Mouse (Mus musculus) cerebellum, postnatal 25 days (tissue): Measurements from ENCODE around the gene Cenpm.
"Not testable (repeated sequence)": the region's sequence is repeated elsewhere in the genome, so short reads cannot be mapped to it uniquely, and the experiment has no call there.

Experiments
- DNase-seq, 2 experiments: peaks; one replicate each; pipeline ENCODE4 v3.0.0; 2021; ENCODE audit warnings: mixed read lengths in 2 of 2

The Cenpm gene

DNA sequence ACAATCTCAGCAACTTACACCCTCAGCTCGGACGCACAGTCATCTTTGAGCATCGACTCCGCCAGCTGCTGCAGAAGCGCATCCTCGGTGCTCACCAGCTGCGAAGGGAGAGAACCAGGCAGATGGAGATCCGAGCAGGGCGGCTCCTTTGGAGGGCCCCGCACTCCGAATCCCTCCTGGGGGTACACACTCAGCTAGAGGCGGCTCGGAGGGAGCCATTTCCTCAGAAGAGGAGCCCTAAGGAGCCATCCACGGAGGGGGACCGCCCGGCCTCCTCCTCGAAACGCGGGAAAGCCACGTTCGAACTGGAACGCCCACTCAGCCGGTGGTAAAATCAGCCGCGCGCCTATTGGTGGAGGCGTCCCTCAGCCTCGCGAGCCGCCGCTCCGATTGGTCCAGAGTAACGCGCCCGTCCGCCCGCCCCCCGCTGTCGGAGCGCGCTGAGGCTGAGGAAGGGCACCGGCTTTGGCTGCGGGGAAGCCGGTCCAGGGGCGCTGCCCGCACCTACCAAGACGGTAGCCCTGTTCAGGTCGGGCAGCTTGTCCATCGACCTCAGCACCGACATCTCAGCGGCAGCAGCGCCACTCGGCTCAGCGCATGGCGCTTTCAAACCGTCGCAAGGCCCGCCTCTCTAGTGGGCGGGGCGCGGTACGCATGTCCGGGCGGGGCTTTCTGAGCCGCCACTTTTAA is at the start of gene Cenpm:
Cenpm (minus strand) TSS at position 634 of the 690 bp plus-strand sequence.
- peak; percentile 96 for DNase-seq

DNA sequence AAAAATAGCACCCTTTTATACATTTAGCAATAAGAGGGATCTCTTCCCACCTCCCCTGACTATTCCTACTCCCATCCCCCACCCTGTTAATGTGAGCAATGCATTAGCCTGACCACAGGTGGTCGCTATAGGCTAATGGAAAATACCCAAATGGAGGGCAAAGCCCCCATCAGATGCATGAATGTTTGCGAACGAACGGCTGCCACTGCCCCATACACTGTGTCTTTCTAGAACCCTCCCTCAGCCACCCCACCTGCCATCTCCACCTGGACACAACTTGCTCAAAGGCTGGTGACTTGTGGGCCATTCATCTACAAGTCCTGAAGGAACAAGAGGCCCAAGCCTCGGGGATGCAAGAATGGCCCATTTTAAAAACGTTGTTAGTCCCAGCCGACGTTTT is 49.5 kb upstream of the Cenpm start:
- DNase-seq = peak; percentile 37 to 43

DNA sequence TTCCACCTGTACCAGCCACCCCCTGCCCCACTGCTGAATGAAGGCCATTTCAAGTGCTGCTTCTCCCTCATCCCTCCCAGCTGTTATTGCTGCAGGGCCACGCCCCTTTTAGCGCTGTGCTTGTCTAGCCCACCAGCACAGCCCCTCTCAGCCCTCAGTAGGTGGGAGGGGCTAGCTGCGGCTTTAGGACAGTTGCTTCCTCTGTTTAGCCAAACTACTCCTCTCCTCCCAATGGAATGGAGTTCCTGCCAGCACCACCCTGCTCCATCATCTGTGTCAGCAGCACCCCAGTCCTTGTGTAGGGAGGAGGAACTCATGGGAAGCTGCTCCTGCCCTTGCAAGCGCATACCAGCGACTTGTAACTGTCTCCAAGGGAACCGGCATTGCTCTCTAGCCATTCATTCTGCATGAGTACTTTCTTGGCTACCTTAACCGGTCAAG is 48.7 kb upstream of the Cenpm start:
- peak; percentile 35 to 44 for DNase-seq

DNA sequence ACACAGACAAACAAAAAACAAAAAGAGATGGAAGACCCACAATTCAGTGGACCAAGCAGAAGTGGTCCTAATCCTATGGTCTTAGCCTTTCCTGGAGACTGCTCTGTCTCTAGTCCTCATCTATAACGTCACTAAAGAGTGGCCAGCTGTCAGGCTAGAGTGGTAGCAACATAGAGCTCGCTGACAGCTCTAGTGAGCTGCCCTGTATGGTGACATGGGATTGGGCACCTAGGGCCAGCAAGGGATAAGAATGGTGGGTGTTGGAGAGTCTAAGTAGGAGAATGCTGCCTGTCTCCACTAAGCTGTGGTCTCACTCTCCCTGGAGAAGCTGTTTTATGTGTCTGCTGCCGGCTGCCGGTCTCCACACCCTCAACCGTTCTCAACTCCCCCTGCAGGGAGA is 48.3 kb upstream of the Cenpm start:
- DNase-seq = no peak

DNA sequence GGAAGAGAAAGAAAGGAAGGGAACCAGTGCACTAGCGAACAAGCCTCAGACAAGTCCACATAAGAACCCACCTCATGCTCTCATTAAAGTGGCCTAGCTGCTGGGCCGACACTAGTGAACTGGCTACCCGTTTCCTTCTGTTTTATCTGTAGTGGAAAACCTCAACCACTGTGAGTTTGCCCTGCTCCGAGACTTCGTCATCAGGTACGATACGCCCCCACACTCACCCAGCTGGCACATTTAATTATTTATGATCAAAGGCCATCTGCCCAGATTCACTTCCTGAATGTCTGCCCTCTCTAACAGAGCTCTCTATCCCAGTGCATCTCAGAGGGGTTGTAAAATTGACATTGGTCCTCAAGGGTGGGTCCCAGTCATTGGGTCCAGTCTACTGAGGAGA is 45.7 kb upstream of the Cenpm start:
- no peak for DNase-seq

DNA sequence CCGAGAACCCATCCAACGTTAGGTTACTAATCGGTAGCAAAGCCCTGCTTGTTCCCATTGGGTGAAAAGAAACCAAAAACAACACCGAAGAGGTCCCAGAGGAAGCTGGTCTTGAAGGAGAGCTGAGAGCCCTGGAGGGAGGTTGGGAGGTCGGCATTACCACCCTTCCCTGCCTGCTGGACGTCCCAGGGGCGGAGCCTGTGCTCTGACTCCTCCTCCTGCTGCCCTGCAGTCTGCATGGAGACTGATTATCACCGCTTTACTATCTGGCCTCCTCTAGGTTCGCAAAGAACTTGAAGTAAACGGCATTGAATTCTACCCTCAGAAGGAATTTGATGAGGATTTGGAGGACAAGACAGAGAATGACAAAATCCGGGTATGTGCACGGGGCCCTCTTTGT is 41.6 kb upstream of the Cenpm start:
- DNase-seq = no peak

DNA sequence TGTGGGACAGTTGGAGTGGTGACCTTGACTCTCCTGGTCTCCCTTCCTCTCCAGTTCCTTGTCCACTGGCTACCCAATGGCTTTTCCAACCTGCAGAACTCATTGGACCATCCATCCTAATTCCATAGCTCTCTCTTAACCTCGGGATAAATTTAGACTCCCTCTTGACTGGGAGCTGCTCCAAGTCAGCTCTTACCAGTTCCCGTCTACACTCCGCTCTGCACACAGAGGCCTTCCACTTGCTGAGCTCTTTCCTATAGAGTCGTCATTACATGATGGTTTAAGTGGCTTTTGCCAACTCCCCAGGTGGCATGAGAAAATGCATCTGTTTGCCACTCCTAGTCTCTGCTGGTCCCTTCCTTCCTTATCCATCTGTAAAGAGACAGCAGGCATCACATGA is 36.1 kb upstream of the Cenpm start:
- peak; percentile 41 to 47 for DNase-seq

DNA sequence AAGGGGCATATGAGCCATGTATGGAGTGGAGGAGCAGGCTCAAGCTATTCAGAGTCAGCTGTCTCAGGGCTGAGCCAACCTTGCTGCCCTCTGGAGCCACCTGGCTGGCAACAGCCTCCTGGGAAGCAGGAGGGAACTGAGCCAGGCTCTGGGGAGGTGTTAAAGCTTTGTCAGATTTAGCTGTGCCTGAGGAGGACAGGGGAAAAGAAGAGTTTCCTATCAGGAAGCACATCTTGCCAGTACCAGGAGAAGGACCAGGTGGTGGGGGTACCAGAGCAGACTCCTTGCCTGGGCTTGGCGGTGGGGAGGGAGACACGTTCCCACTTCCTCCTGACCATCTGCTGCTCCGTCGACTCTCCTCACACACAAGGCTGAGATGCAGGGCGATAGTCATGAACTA is 33.0 kb upstream of the Cenpm start:
- peak; percentile 93 for DNase-seq

DNA sequence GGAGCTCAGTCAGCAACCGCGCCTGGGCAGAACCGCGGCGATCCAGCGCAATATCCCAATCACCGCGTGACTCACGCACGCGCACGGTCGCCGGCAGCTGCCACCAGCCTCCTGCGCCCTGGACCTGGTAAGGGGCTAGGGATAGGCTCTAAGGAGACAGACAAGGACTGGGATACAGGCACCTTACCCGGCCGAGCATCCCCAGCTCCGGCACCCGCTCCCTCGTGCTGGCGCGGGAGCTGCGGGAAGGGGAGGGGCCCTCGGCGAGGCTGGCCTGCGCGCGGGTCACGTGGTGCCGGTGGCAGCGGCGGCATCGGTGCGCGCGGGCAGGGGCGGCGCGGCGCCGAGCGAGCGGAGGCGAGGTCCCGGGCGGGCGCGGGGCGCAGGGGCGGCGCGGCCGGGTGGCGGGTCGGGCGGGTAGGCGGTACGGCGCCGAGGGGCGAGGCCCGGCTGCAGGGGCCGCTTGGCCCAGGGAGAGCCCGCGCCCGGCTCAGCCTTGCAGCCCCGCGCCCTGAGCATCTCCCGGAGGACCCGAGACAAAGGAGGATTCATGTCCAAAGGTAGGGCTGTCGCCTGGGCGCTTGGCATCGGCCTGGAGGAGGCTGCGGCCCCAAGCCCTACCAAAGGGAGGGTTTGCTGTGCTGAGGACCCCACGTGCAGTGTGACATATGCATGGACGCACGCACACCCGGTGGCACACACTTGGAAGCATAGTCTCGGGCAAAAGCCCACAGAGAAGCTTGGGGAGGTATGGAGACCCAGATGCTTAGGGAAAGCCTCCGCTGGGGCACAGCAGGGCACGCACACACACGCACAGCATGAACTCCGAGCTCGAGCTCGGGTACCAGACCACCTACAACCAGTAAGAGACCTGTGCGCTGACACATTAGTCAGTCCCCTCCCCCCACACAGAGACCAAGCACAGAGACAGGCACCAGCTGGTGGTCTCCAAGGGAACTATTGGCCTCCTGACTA is 30.7 kb upstream of the Cenpm start:
- peak; percentile 92 to 95 for DNase-seq

DNA sequence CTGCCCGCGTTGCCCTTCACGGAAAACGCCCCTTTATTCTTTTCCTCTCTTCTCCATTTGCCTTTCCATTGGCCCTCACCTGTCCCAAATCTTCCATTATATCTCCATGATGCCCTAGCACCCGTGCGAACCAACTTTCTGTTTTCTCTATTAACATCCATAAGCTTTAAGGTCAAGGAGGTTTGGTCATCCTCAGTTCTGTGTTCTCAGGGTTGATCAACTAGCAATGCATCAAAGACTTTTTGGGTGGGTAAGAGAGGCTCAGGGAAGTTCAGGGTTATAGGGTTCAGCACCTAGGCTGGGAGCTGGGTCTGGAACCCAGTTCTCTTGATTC is 30.0 kb upstream of the Cenpm start, which contains the start of gene Sept3:
Sept3 (plus strand) TSS at position 301 of the 334 bp plus-strand sequence.
- no peak for DNase-seq

DNA sequence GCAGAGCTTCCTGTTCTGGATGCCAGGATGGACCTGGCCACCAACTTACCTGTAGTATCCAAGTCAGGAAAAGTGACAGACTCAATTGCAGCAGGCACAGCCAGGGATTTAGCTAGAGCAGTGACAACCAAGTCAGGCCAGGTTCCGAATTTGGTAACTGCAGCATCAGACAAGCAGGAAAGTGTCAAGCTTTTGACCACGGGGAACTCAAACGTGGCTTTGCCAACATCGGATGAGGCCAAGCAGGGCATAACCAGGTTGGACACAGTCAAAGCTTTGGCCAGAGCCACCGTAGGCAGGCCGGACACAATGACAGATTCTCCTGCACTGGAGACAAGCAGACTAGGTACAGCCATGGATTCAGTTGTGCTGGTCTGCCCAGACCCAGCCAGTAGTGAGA is 27.7 kb upstream of the Cenpm start:
- peak; percentile 56 to 65 for DNase-seq

DNA sequence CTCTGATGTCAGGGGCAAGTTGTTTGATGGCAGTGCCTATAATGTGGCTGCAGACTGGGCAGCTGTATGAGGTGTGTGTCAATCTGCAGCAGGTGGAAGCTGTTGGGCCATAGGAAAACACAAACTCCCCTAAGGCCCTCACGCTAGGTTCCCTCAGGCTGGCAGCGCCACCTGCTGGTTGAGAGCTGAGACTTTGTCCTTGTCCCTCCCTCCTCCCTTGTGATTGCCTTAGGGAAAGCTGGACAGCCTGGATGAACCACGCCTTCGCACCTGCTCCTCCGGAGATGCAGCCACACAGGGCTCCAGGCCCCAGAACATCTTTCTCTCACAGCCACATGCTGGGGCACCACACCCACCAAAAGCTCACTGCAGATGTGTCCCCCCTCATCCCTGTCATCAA is 26.7 kb upstream of the Cenpm start:
- DNase-seq = peak; percentile 86 to 93

DNA sequence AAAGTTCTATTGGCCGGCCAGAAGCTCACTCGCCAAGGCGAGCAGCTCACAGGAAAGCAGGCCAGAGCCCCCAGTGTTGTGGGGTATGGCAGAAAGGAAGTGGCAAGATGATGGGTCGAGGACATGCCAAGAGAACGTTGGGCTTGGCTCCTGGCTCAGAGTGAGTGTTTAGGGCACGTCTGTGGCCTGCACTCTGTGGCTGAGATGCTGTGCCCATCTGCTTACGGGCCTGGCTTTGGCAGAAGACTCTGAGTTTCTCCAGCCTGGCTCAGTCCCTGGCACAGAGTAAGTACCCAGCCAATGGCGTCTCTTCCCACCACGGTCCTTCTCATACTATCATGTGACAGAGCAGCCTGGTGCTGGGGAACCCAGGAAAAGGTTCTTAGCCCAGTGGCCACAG is 24.2 kb upstream of the Cenpm start:
- DNase-seq = peak; percentile 71 to 77

DNA sequence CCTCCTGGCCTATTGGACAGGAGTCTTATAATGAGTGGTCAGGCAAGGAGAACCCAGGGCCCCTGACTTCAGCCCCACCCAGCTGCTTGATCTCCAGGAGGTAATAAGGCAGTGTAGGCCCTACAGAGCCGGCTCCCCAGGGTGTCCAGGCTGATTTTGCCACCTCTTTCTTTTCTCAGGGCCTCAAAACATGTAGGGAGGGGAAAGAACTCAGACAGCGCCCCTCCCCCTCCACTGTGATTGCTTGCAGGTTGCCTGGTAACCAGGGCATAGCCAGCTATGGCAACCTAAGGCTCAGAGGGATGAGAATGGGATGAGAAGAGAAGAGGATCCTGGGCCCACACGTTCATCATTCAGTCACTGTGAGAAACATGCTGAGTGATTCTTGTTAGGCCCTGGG is 23.6 kb upstream of the Cenpm start:
- DNase-seq = no peak

DNA sequence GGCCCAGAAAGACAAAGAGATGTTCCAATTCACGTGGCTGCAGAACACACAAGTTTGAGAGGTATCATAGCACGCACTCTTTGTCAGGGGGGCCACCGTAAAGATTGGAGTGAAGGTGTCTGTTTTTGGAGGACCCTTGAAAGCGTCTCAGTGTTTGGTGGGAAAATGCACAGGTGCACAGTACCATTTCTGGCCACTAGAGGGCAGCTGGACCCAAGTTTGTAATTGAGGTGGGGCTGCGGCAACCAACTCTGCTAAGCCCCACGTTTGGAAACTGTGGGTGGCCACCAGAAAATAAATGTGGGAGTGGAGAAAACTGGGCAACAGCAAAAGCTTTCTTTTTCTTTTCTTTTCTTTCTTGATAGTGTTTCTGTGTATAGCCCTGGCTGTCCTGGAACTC is 21.8 kb upstream of the Cenpm start:
- peak; percentile 84 to 88 for DNase-seq

DNA sequence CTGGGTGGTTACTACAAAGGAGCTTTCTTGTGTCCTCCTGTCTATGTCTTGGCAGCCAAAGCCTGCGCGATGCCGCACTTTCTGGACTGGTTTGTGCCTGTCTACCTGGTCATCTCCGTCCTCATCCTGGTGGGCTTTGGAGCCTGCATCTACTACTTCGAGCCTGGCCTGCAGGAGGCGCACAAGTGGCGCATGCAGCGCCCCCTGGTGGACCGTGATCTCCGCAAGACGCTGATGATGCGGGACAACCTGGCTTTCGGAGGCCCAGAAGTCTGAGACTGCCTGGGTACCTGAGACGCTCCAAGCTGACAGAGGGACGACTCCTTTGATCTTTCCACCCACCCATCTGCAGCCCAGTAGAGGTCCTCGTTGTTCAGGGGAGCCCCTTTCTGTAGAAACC is 15.0 kb upstream of the Cenpm start:
- peak; percentile 80 to 89 for DNase-seq

DNA sequence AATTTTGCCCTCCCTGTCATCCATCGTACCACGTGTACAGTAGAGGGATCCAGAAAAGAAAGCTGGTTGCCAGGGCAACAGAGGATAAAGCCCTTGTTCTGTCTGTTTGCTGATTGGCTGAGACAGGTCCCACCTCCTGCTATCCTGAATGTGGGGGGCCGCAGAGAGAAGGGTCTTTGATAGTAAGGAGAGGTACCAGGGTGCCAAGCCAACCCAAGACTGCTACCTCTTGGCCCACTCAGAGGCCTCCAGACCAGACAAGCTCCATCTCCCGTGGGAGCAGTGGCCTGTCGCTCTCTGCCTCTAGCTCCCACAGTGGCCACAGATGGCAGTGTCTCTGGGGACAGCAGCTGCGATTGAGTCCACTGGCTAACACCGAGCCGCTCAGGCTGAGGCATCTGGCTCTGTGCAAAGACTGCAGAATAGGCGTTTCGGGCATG is 11.4 kb upstream of the Cenpm start:
- DNase-seq = peak; percentile 71 to 76

DNA sequence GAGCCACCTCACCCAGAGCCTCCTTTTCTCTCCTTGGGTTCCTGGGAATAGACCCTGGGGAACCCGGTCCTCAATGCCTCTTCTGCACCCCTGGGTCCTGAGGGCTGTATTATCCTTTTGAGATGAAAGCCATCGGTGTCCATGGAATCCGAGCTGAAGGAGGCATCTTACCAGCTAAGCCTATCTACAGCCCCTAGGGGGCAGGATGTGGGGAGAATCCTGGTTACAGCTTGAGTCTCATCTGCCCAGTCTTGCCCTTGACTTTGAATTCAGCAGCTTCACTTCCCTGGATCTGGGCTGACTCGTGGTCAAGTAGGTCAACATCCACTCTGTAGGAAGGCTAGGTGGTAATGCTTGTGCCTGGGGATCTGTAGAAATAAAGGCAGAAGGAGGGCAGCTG is 10.7 kb upstream of the Cenpm start:
- peak in 1 of 2 experiments; percentile 36 for DNase-seq

DNA sequence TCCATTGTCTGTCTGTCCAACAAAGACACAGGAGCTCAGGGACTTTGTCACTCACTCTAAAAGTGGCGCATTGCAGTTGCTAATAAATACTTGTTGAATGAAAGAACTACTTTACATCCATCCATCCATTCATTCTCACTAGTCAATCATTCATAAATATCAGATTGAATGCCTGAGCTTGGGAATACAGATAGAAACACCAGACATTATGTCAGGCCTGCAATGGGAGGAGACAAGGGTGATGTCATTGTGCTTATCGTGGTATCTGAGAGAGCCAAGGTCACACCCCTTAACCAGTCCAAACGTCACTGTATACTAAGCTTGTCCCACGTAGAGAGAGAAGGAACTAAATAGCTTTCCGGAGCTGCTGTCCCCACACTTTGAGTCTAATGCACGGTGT is 7.5 kb upstream of the Cenpm start, which contains the start of gene 1500009C09Rik:
1500009C09Rik (plus strand) TSS at position 301 of the 400 bp plus-strand sequence.
- no peak for DNase-seq

DNA sequence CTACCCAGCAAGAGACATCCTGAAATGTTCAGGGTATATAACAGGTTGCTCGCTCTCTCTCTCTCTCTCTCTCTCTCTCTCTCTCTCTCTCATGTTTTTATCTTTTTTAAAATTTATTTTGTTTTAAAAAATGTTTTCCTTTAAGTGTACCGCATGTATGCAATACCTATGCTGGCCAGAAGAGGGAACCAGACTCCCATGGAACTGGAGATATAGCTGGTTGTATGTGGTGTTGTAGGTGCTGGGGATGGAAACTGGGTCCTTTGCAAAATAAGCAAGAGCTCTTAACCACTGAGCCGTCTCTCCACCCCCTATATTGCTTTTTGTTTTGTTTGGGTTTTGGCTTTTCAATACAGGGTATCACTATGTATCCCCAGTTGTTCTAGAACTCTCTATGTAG is 7.0 kb upstream of the Cenpm start:
- DNase-seq = no peak

DNA sequence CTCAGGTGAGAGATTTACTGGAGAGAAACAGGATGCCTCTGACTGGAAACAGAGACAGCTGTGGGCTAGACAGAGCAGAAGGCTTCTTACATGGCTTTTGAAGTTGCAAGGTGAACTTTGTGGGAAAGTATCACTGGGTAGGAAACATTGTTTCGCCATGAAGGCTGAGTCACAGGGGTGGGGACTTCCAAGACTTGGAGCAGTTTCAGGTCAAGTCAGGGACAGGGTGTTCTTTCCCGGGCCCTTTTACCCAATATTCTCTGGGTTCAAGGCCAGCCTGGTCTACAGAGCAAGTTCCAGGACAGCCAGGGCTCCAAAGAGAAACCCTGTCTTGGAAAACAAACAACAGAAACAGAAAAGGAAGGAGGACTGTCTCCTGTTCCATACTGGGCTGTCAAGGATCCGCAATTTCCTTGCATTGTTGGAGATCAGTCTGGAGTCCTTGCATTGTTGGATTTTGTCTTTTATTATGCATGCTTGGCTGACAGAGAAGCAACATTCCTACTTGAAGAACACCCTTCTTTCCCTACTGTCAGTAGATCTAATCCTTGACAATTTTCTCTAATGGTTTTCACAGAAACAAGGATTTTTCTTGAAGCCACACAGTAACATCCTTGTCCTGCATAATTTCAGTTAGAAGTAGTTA is 2.7 kb upstream of the Cenpm start:
- no peak for DNase-seq

DNA sequence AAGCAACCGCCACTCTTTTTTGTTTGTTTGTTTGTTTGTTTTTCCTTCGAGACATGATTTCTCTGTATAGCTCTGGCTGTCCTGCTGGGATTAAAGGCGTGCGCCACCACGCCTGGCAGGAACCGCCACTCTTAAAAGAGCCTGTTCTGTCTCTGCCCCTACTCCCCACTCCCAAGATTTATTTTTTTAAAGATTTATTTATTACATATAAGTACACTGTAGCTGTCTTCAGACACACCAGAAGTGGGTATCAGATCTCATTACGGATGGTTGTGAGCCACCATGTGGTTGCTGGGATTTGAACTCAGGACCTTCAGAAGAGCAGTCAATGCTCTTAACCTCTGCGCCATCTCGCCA is 235 bp upstream of the Cenpm start:
- DNase-seq = not testable (repeated sequence)

DNA sequence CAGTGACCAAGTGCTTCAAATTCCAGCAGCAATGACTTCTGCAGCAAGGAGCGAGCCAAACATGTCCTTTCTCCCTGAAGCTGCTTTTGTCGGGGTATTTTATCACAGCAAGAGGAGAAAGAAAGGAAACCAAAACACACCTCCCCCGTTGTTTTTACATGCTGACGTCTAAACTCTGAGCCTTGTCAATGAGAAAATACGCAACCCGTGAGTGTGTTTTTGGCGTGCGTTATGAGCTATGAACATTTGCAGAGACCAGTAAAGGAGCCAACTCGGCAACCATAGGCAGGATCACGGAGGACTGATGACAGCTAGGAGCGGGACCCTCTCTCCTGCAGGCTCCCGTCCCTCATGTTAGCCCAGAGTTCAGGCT is 820 bp downstream of the Cenpm start:
- DNase-seq = no peak
